Mouse (Mus musculus) heart, embryonic 15.5 days (tissue): ENCODE results near the gene Lrit3. TPM values are rescaled to one million over a fixed set of nuclear protein-coding genes. Genes with fewer than 3 reads are reported as not detected.

Experiments used
- ATAC-seq: fragments of 200-750 bp; cut with Nextera tagmentation; replicated peaks from 2 replicates; pipeline ENCODE4 v1.8.0; 2017; ENCODE audit warnings: low read depth, moderate TSS enrichment; ENCODE audit not compliant: insufficient number of reproducible peaks, insufficient read depth, low FRiP score
- H3K27ac ChIP-seq: fragments of 300-500 bp; sonication (generic); 2 replicates; pipeline ENCODE4 v1.5.1; 2015; ENCODE audit warnings: mild to moderate bottlenecking, inconsistent platforms
- H3K27me3 ChIP-seq: fragments of 300-500 bp; sonication (generic); 2 replicates; pipeline ENCODE4 v1.6.1; 2015; ENCODE audit warnings: inconsistent platforms
- H3K36me3 ChIP-seq: fragments of 300-500 bp; sonication (generic); 2 replicates; pipeline ENCODE4 v1.6.1; 2015; ENCODE audit warnings: mild to moderate bottlenecking, inconsistent platforms
- H3K4me1 ChIP-seq: fragments of 300-500 bp; sonication (generic); replicated peaks from 2 replicates; pipeline ENCODE4 v1.6.1; 2015; ENCODE audit warnings: inconsistent platforms
- H3K4me2 ChIP-seq: fragments of 300-500 bp; sonication (generic); 2 replicates; pipeline ENCODE4 v1.6.1; 2015; ENCODE audit warnings: inconsistent platforms, mild to moderate bottlenecking, moderate library complexity
- H3K4me3 ChIP-seq: fragments of 300-500 bp; sonication (generic); 2 replicates; pipeline ENCODE4 v1.5.1; 2015; ENCODE audit warnings: mild to moderate bottlenecking, inconsistent platforms
- H3K9ac ChIP-seq: fragments of 300-500 bp; sonication (generic); 2 replicates; pipeline ENCODE4 v1.6.1; 2015; ENCODE audit warnings: mild to moderate bottlenecking, inconsistent platforms
- H3K9me3 ChIP-seq: fragments of 300-500 bp; sonication (generic); replicated peaks from 2 replicates; pipeline ENCODE4 v1.6.1; 2016; ENCODE audit warnings: inconsistent platforms
- WGBS: fragments of 180-500 bp; shearing (Covaris S2); methylation state at CpG from one replicate; pipeline ENCODE4 v1.1.7; 2015; ENCODE audit warnings: mixed read lengths; 5-methylcytosine and 5-hydroxymethylcytosine counted together
- polyA plus RNA-seq: library from polyadenylated mRNA; unstranded; fragments of >200 nt; fragmentation: Nextera tagmentation; extraction: Ambion mirVana; gene quantifications from 2 replicates; pipeline ENCODE4 v1.2.1, GENCODE M21; 2015

The Lrit3 gene
- polyA plus RNA-seq, result not detected in 2 replicates

DNA sequence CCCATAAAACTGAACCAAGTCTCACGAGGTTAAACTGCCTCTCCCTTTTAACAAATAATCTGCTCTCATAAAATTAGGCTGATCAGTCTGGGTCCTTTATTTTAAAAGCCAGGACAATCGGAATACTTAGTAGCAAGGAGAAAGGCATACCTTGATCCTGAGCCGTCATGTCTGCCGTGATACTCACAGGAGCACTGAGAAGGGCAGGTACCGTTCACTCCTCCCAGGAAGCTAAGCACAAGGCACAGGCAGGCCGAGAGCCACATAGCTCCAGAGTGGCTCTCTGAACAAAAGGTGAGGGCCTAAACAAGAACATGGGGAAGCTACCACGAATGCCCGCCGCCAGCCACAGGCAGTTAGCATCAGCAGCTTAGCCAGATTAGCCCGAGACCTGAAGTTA lies at the start of gene Lrit3:
TSS of gene Lrit3 (minus strand) at position 266 of the 400 bp plus-strand sequence.
- Histone ChIP-seq H3K4me2 (no peak within 1 kb of the TSS), H3K9ac (no peak within 1 kb of the TSS), H3K4me3 (no peak within 1 kb of the TSS), H3K9me3 (no peaks in the 10 kb centered on the region), H3K27me3 (no peaks in the 10 kb centered on the region), H3K4me1 (no peaks in the 10 kb centered on the region), H3K36me3 (no peaks in the 10 kb centered on the region), H3K27ac (no peak within 1 kb of the TSS)
- no peak for ATAC-seq
- 69% methylated on average over 10 of the region's 10 CpGs for WGBS

DNA sequence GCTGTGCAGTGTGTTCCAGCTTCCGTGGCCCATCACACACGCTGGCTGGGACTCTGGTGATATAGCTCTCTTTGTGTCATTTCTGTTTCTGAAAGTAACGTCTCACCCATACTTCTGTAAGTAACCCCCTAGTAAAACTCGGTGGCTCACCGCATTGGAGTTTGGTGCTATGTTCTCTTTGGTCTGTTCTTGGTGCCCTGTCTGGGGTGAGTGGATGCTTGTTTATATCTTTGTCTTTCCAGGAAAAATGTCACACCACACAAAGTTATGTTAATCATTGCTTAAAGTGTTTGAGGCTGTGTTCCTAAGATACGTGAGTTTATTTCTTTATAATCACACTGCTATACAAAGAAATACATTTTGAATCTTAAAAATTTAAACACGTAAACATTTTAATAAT lies 43.0 kb upstream of the Lrit3 start:
- no peak for ATAC-seq
- Histone ChIP-seq H3K36me3 (no peaks in the 10 kb centered on the region), H3K27me3 (0 out of 2 replicates have a peak, but pooled peaks cover 2% of the 10 kb centered on the region), H3K9me3 (no peaks in the 10 kb centered on the region), H3K4me2 (no peak overlapping the region), H3K27ac (no peak overlapping the region), H3K4me3 (no peak overlapping the region), H3K4me1 (no peaks in the 10 kb centered on the region), H3K9ac (no peak overlapping the region)
- 76% methylated on average over 7 of the region's 7 CpGs for WGBS

DNA sequence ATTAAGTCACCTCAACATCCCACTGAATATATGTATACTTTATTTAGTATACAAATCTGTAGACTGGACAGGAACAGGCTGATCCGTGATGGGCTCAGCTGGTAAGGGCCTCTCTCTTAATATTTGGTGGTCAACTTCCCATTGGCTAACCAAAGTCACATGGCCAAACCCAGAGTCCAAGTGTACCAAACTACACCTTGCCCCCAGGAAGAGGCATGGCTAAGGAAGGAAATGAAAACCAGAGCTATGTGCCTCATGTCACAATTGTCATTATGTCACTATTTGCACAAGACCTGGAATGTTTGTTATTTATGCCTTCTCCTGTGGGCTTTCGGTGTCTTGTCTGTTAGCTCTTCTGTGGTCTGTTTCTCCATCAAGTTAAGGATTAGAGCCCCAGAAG lies 42.0 kb upstream of the Lrit3 start:
- WGBS, result 80% methylated on average over 2 of the region's 2 CpGs
- no peak overlapping the region for H3K4me2 ChIP-seq
- H3K27ac ChIP-seq, result no peak overlapping the region
- no peaks in the 10 kb centered on the region for H3K9me3 ChIP-seq
- H3K27me3 ChIP-seq, result 0 out of 2 replicates have a peak, but pooled peaks cover 2% of the 10 kb centered on the region
- ATAC-seq, result no peak
- no peaks in the 10 kb centered on the region for H3K4me1 ChIP-seq
- no peak overlapping the region for H3K4me3 ChIP-seq
- no peaks in the 10 kb centered on the region for H3K36me3 ChIP-seq
- no peak overlapping the region for H3K9ac ChIP-seq

GRCm38 (mm10) chr3:129838017-129838416 lies 34.2 kb upstream of the Lrit3 start:
- no peaks in the 10 kb centered on the region for H3K9me3 ChIP-seq
- H3K4me3 ChIP-seq, result no peak overlapping the region
- H3K27ac ChIP-seq, result no peak overlapping the region
- ATAC-seq, result no peak
- H3K4me2 ChIP-seq, result no peak overlapping the region
- H3K4me1 ChIP-seq, result peaks cover 10% of the 10 kb centered on the region
- H3K9ac ChIP-seq, result no peak overlapping the region
- 51% methylated on average over 7 of the region's 7 CpGs for WGBS
- no peaks in the 10 kb centered on the region for H3K36me3 ChIP-seq
- no peaks in the 10 kb centered on the region; the same call in 1 of the 2 replicates for H3K27me3 ChIP-seq

- no peaks in the 10 kb centered on the region for H3K36me3 ChIP-seq
- no peaks in the 10 kb centered on the region for H3K9me3 ChIP-seq
- ATAC-seq, result no peak
- no peak overlapping the region for H3K27ac ChIP-seq
- WGBS, result 63% methylated on average over 6 of the region's 6 CpGs
- no peaks in the 10 kb centered on the region; the same call in 1 of the 2 replicates for H3K27me3 ChIP-seq
- H3K4me2 ChIP-seq, result no peak overlapping the region
- no peak overlapping the region for H3K9ac ChIP-seq
- H3K4me3 ChIP-seq, result no peak overlapping the region
- peaks cover 10% of the 10 kb centered on the region for H3K4me1 ChIP-seq
Observed at GRCm38 (mm10) chr3:129836965-129837364, 33.1 kb upstream of the Lrit3 start.

DNA sequence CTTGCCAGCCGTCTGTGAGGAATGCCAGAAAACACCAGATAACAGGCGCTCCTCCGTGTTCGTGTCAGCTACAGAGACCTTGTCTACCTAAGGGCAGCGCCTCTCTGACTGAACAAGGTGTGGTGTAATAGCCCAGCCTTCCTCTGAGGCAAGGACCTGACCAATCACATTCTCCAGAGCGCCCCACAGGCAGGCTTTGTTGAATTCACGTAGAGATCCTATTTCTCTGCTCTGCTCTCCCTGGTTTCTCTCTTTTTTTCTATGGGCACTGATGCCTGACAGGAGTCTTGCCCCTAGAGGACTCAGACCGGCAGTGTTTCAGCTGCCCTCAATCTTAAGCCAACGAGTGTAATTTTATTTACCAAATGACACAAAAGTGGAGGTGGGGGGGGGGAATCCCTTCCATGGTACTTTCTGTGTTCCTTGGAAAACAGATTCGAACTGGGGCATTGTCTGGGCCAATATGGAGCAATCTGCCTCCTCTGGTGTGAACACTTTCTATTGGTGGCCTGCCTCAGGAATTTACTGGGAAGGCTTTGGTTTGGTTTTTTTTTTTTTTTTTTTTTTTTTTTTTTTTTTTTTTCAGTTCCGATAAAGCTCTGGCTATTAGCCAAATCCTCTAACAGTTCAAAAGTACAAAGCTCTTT lies 32.3 kb upstream of the Lrit3 start:
- Histone ChIP-seq H3K27me3 (no peaks in the 10 kb centered on the region; the same call in 1 of the 2 replicates), H3K36me3 (no peaks in the 10 kb centered on the region), H3K4me2 (peak overlapping the region; percentile 51), H3K4me3 (peak overlapping the region; percentile 17), H3K27ac (peak overlapping the region; percentile 66; the same call in 1 of the 2 replicates), H3K9me3 (no peaks in the 10 kb centered on the region), H3K9ac (peak overlapping the region; percentile 17; the same call in 1 of the 2 replicates), H3K4me1 (peaks cover 10% of the 10 kb centered on the region)
- ATAC-seq, result no peak
- 18% methylated on average over 11 of the region's 11 CpGs for WGBS

DNA sequence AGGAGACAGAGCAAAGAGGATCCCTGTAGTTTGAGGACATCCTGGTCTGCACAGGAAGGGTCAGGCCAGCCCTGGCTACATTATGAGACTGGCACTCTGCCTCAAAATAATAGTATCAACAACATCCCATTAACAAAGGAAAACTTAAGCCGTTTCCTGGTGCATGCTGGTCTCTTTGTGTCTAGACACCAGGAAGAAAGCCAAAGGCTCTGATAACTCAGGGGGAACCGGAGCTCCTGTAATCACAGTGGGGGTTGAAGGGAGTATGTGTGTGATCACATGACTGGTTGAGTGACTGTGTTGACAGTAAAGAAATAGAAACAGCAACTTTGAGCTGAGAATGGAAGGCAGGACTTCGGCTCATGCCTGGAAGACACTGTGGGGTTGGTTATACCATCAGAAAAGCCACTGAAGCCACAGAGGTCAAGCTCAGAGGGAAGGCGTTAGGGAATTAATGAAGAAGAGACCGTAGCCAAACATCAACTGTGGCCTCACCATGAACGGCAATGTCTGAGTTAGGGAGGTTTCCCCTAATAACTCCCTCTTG lies 31.6 kb upstream of the Lrit3 start, which contains the start of gene Cfi:
TSS of gene Cfi (plus strand) at position 497 of the 547 bp plus-strand sequence.
- H3K4me1 ChIP-seq, result peaks cover 10% of the 10 kb centered on the region
- H3K9ac ChIP-seq, result peak within 1 kb of the TSS; percentile 17; the same call in 1 of the 2 replicates
- peak; percentile 36; the same call in 1 of the 2 replicates for ATAC-seq
- no peaks in the 10 kb centered on the region for H3K36me3 ChIP-seq
- 44% methylated on average over 6 of the region's 6 CpGs for WGBS
- H3K4me3 ChIP-seq, result peak within 1 kb of the TSS; percentile 17
- peak within 1 kb of the TSS; percentile 66 for H3K27ac ChIP-seq
- no peaks in the 10 kb centered on the region for H3K9me3 ChIP-seq
- peak within 1 kb of the TSS; percentile 51 for H3K4me2 ChIP-seq
- no peaks in the 10 kb centered on the region; the same call in 1 of the 2 replicates for H3K27me3 ChIP-seq

GRCm38 (mm10) chr3:129831035-129831568 lies 27.3 kb upstream of the Lrit3 start, which contains the start of gene Gar1:
Gene Gar1, minus strand, starts transcription at chr3:129831396.
- H3K9ac ChIP-seq, result peak within 1 kb of the TSS; percentile 82
- peak within 1 kb of the TSS; percentile 75 for H3K4me2 ChIP-seq
- no peaks in the 10 kb centered on the region for H3K9me3 ChIP-seq
- peak within 1 kb of the TSS; percentile 87 for H3K27ac ChIP-seq
- H3K27me3 ChIP-seq, result no peaks in the 10 kb centered on the region; the same call in 1 of the 2 replicates
- peaks cover 3% of the 10 kb centered on the region for H3K36me3 ChIP-seq
- peak within 1 kb of the TSS; percentile 91 for H3K4me3 ChIP-seq
- peaks cover 21% of the 10 kb centered on the region for H3K4me1 ChIP-seq
- WGBS, result under 1% methylated on average over 60 of the region's 60 CpGs
- peak; percentile 89 for ATAC-seq

- under 1% methylated on average over 44 of the region's 45 CpGs for WGBS
- peak overlapping the region; percentile 82 for H3K9ac ChIP-seq
- H3K9me3 ChIP-seq, result no peaks in the 10 kb centered on the region
- H3K4me2 ChIP-seq, result peak overlapping the region; percentile 75
- H3K4me1 ChIP-seq, result peaks cover 16% of the 10 kb centered on the region
- peak overlapping the region; percentile 91 for H3K4me3 ChIP-seq
- H3K27ac ChIP-seq, result peak overlapping the region; percentile 87
- H3K27me3 ChIP-seq, result no peaks in the 10 kb centered on the region; the same call in 1 of the 2 replicates
- H3K36me3 ChIP-seq, result peaks cover 7% of the 10 kb centered on the region
- ATAC-seq, result no peak; the same call in 1 of the 2 replicates
Observed at GRCm38 (mm10) chr3:129830626-129831025, 26.8 kb upstream of the Lrit3 start.

GRCm38 (mm10) chr3:129827691-129828090 lies 23.9 kb upstream of the Lrit3 start:
- no peak overlapping the region for H3K4me2 ChIP-seq
- H3K27ac ChIP-seq, result no peak overlapping the region
- no peak overlapping the region for H3K4me3 ChIP-seq
- H3K4me1 ChIP-seq, result peaks cover 13% of the 10 kb centered on the region
- H3K9ac ChIP-seq, result no peak overlapping the region
- H3K36me3 ChIP-seq, result peaks cover 26% of the 10 kb centered on the region
- WGBS, result 89% methylated on average over 5 of the region's 5 CpGs
- no peak for ATAC-seq
- no peaks in the 10 kb centered on the region for H3K9me3 ChIP-seq
- H3K27me3 ChIP-seq, result no peaks in the 10 kb centered on the region

DNA sequence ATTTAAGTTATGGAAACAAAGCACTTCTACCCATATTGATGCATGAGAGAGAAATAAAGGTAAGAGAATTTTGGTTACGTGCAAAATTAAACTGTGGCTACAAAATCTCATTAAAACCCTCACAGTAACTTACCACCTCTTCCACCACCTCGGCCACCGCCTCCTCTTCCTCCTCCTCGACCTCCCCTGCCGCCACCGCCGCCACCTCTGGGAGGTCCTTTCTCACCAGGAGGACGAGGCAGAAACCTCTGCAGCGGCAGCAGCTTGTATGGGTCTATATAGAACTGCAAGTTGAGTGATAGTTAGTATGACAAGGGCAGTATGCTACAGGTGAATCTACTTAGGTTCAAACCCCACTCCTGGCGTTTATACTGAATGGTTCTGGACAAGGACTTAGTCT lies 22.9 kb upstream of the Lrit3 start:
- H3K4me1 ChIP-seq, result peaks cover 13% of the 10 kb centered on the region
- H3K27ac ChIP-seq, result no peak overlapping the region
- no peak overlapping the region for H3K9ac ChIP-seq
- no peak for ATAC-seq
- no peak overlapping the region for H3K4me3 ChIP-seq
- no peaks in the 10 kb centered on the region for H3K9me3 ChIP-seq
- 84% methylated on average over 10 of the region's 10 CpGs for WGBS
- peaks cover 26% of the 10 kb centered on the region for H3K36me3 ChIP-seq
- H3K4me2 ChIP-seq, result no peak overlapping the region
- no peaks in the 10 kb centered on the region for H3K27me3 ChIP-seq
